Mouse (Mus musculus) kidney, embryonic 14.5 days (tissue): ENCODE data around the gene Clip1. TPM values are rescaled to one million over a fixed set of nuclear protein-coding genes. Genes with fewer than 3 reads are reported as not detected.

Experiments used
- ATAC-seq: fragments of 200-750 bp; cut with Nextera tagmentation; 2 replicates; pipeline ENCODE4 v1.8.0; 2017; ENCODE audit warnings: moderate number of reproducible peaks, mild to moderate bottlenecking, moderate TSS enrichment, moderate library complexity; ENCODE audit not compliant: low FRiP score, low TSS enrichment
- H3K27ac ChIP-seq: fragments of 300-500 bp; sonication (generic); 2 replicates; pipeline ENCODE4 v1.5.1; 2014; ENCODE audit warnings: low read depth, mild to moderate bottlenecking, low read length, moderate library complexity, mixed read lengths
- H3K27me3 ChIP-seq: fragments of 300-500 bp; sonication (generic); 2 replicates; pipeline ENCODE4 v1.6.1; 2014; ENCODE audit warnings: mild to moderate bottlenecking, low read length; ENCODE audit not compliant: control insufficient read depth, insufficient read depth
- H3K36me3 ChIP-seq: fragments of 300-500 bp; sonication (generic); 2 replicates; pipeline ENCODE4 v1.6.1; 2014; ENCODE audit warnings: low read length, mixed read lengths; ENCODE audit not compliant: control insufficient read depth, insufficient read depth
- H3K4me1 ChIP-seq: fragments of 300-500 bp; sonication (generic); 2 replicates; pipeline ENCODE4 v1.6.1; 2014; ENCODE audit warnings: low read length, mixed read lengths; ENCODE audit not compliant: control insufficient read depth, insufficient read depth
- H3K4me2 ChIP-seq: fragments of 300-500 bp; sonication (generic); replicated peaks from 2 replicates; pipeline ENCODE4 v1.6.1; 2014; ENCODE audit warnings: low read depth, mild to moderate bottlenecking, low read length
- H3K4me3 ChIP-seq: fragments of 300-500 bp; sonication (generic); 2 replicates; pipeline ENCODE4 v1.5.1; 2014; ENCODE audit warnings: mild to moderate bottlenecking, low read length
- H3K9ac ChIP-seq: fragments of 300-500 bp; sonication (generic); 2 replicates; pipeline ENCODE4 v1.6.1; 2014; ENCODE audit warnings: low read depth, mild to moderate bottlenecking, low read length, moderate library complexity
- H3K9me3 ChIP-seq: fragments of 300-500 bp; sonication (generic); 2 replicates; pipeline ENCODE4 v1.6.1; 2016; ENCODE audit warnings: low read length; ENCODE audit not compliant: control insufficient read depth
- WGBS: fragments of 180-500 bp; shearing (Covaris S2); extraction: QIAGEN DNeasy Blood & Tissue Kit; methylation state at CpG from one replicate; pipeline ENCODE4 v1.1.7; 2014; 5-methylcytosine and 5-hydroxymethylcytosine counted together
- polyA plus RNA-seq: library from polyadenylated mRNA; unstranded; fragments of >200 nt; fragmentation: Nextera tagmentation; extraction: Ambion mirVana; gene quantifications from 2 replicates; pipeline ENCODE4 v1.2.1, GENCODE M21; 2014

Clip1 gene
- polyA plus RNA-seq, 1 experiment from 2014 or later = 32.6 TPM

- no peak overlapping the region for H3K9ac ChIP-seq
- H3K27ac ChIP-seq = peak overlapping the region; percentile 38; the same call in 1 of the 2 replicates
- WGBS = 49% methylated on average over 6 of the region's 6 CpGs
- no peaks in the 10 kb centered on the region for H3K27me3 ChIP-seq
- no peak overlapping the region for H3K4me3 ChIP-seq
- peaks cover 23% of the 10 kb centered on the region for H3K36me3 ChIP-seq
- H3K4me2 ChIP-seq = no peak overlapping the region
- no peaks in the 10 kb centered on the region for H3K4me1 ChIP-seq
- ATAC-seq = no peak
- H3K9me3 ChIP-seq = no peaks in the 10 kb centered on the region
These were observed 85.1 kb downstream of the Clip1 start for GRCm38 (mm10) chr5:123599319-123599718.

- no peak overlapping the region for H3K4me2 ChIP-seq
- H3K27me3 ChIP-seq = no peaks in the 10 kb centered on the region
- no peaks in the 10 kb centered on the region for H3K4me1 ChIP-seq
- no peak overlapping the region for H3K27ac ChIP-seq
- no peak overlapping the region for H3K4me3 ChIP-seq
- no peaks in the 10 kb centered on the region for H3K9me3 ChIP-seq
- no peak for ATAC-seq
- H3K9ac ChIP-seq = no peak overlapping the region
- peaks cover 16% of the 10 kb centered on the region; the same call in 1 of the 2 replicates for H3K36me3 ChIP-seq
- 73% methylated on average over 10 of the region's 10 CpGs for WGBS
These were observed 90.7 kb downstream of the Clip1 start for GRCm38 (mm10) chr5:123593622-123594280.

GRCm38 (mm10) chr5:123580043-123580442, 104.4 kb downstream of the Clip1 start:
- H3K4me2 ChIP-seq = no peak overlapping the region
- H3K36me3 ChIP-seq = peaks cover 36% of the 10 kb centered on the region
- H3K27ac ChIP-seq = no peak overlapping the region
- no peaks in the 10 kb centered on the region for H3K4me1 ChIP-seq
- no peak for ATAC-seq
- no peak overlapping the region for H3K9ac ChIP-seq
- no peaks in the 10 kb centered on the region for H3K27me3 ChIP-seq
- no peak overlapping the region for H3K4me3 ChIP-seq
- 84% methylated on average over 6 of the region's 6 CpGs for WGBS
- no peaks in the 10 kb centered on the region for H3K9me3 ChIP-seq

GRCm38 (mm10) chr5:123576696-123577095, 107.7 kb downstream of the Clip1 start:
- Histone ChIP-seq H3K9ac (no peak overlapping the region), H3K4me2 (no peak overlapping the region), H3K27ac (no peak overlapping the region), H3K9me3 (no peaks in the 10 kb centered on the region), H3K36me3 (peaks cover 24% of the 10 kb centered on the region), H3K4me3 (no peak overlapping the region), H3K27me3 (no peaks in the 10 kb centered on the region), H3K4me1 (peaks cover 6% of the 10 kb centered on the region)
- no peak for ATAC-seq
- WGBS = 91% methylated on average over 3 of the region's 3 CpGs

- Histone ChIP-seq H3K27me3 (no peaks in the 10 kb centered on the region), H3K4me1 (peaks cover 7% of the 10 kb centered on the region), H3K4me3 (peak overlapping the region; percentile 99), H3K27ac (no peak overlapping the region), H3K36me3 (peaks cover 15% of the 10 kb centered on the region; the same call in 1 of the 2 replicates), H3K4me2 (peak overlapping the region; percentile 92), H3K9me3 (no peaks in the 10 kb centered on the region), H3K9ac (no peak overlapping the region)
- 62% methylated on average over 8 of the region's 8 CpGs for WGBS
- peak; percentile 6; the same call in 1 of the 2 replicates for ATAC-seq
These were observed 111.1 kb downstream of the Clip1 start for GRCm38 (mm10) chr5:123573362-123573761.

GRCm38 (mm10) chr5:123572357-123573186, 111.8 kb downstream of the Clip1 start, which contains the start of gene Vps33a:
Vps33a (minus strand) TSS chr5:123573038.
- no peaks in the 10 kb centered on the region for H3K27me3 ChIP-seq
- peaks cover 7% of the 10 kb centered on the region for H3K4me1 ChIP-seq
- peak within 1 kb of the TSS; percentile 83 for H3K9ac ChIP-seq
- H3K4me3 ChIP-seq = peak within 1 kb of the TSS; percentile 99
- peak; percentile 96 for ATAC-seq
- H3K27ac ChIP-seq = 0 out of 2 replicates have a peak within 1 kb of the TSS, but pooled peaks have one; percentile 17
- peaks cover 17% of the 10 kb centered on the region; the same call in 1 of the 2 replicates for H3K36me3 ChIP-seq
- peak within 1 kb of the TSS; percentile 92 for H3K4me2 ChIP-seq
- WGBS = under 1% methylated on average over 54 of the region's 54 CpGs
- no peaks in the 10 kb centered on the region for H3K9me3 ChIP-seq

GRCm38 (mm10) chr5:123561128-123561527, 123.3 kb downstream of the Clip1 start:
- no peak for ATAC-seq
- Histone ChIP-seq H3K9me3 (no peaks in the 10 kb centered on the region), H3K4me2 (no peak overlapping the region), H3K27ac (no peak overlapping the region), H3K27me3 (no peaks in the 10 kb centered on the region), H3K4me1 (no peaks in the 10 kb centered on the region), H3K9ac (no peak overlapping the region), H3K4me3 (no peak overlapping the region), H3K36me3 (peaks cover 78% of the 10 kb centered on the region)
- 91% methylated on average over 11 of the region's 11 CpGs for WGBS

- 82% methylated on average over 8 of the region's 8 CpGs for WGBS
- ATAC-seq = no peak
- no peak overlapping the region for H3K4me2 ChIP-seq
- no peak overlapping the region for H3K27ac ChIP-seq
- H3K4me3 ChIP-seq = no peak overlapping the region
- H3K9me3 ChIP-seq = no peaks in the 10 kb centered on the region
- no peak overlapping the region for H3K9ac ChIP-seq
- no peaks in the 10 kb centered on the region for H3K27me3 ChIP-seq
- H3K4me1 ChIP-seq = no peaks in the 10 kb centered on the region
- peaks cover 71% of the 10 kb centered on the region for H3K36me3 ChIP-seq
These were observed 124.8 kb downstream of the Clip1 start for GRCm38 (mm10) chr5:123559588-123559987.

GRCm38 (mm10) chr5:123556451-123556850, 128.0 kb downstream of the Clip1 start:
- no peaks in the 10 kb centered on the region for H3K4me1 ChIP-seq
- H3K4me3 ChIP-seq = no peak overlapping the region
- no peak for ATAC-seq
- H3K9me3 ChIP-seq = no peaks in the 10 kb centered on the region
- no peak overlapping the region for H3K27ac ChIP-seq
- 70% methylated on average over 2 of the region's 2 CpGs for WGBS
- H3K4me2 ChIP-seq = no peak overlapping the region
- H3K27me3 ChIP-seq = no peaks in the 10 kb centered on the region
- H3K36me3 ChIP-seq = peaks cover 47% of the 10 kb centered on the region
- H3K9ac ChIP-seq = no peak overlapping the region
